Mouse (Mus musculus) forebrain, embryonic 11.5 days (tissue): ENCODE measurements around the gene Olfr1462. TPM values are rescaled to one million over a fixed set of nuclear protein-coding genes. Genes with fewer than 3 reads are reported as not detected.

ENCODE experiments used
- ATAC-seq: fragments of 200-750 bp; cut with Nextera tagmentation; replicated peaks from 2 replicates; pipeline ENCODE4 v1.8.0; 2017; ENCODE audit warnings: moderate TSS enrichment; ENCODE audit not compliant: low FRiP score
- DNase-seq: peaks from one replicate; pipeline ENCODE4 v3.0.0-alpha.2; 2017; ENCODE audit warnings: low spot score
- H3K27ac ChIP-seq: fragments of 300-500 bp; sonication (generic); 2 replicates; pipeline ENCODE4 v1.5.1; 2014; ENCODE audit warnings: low read depth, low read length
- H3K27me3 ChIP-seq: fragments of 300-500 bp; sonication (generic); 2 replicates; pipeline ENCODE4 v1.6.1; 2014; ENCODE audit warnings: mild to moderate bottlenecking, low read length, mixed read lengths; ENCODE audit not compliant: control insufficient read depth, insufficient read depth
- H3K36me3 ChIP-seq: fragments of 300-500 bp; sonication (generic); 2 replicates; pipeline ENCODE4 v1.6.1; 2014; ENCODE audit warnings: mild to moderate bottlenecking, low read length, moderate library complexity, mixed read lengths; ENCODE audit not compliant: control insufficient read depth, insufficient read depth
- H3K4me1 ChIP-seq: fragments of 300-500 bp; sonication (generic); replicated peaks from 2 replicates; pipeline ENCODE4 v1.6.1; 2014; ENCODE audit warnings: low read length, mixed read lengths; ENCODE audit not compliant: control insufficient read depth, insufficient read depth
- H3K4me2 ChIP-seq: fragments of 300-500 bp; sonication (generic); 2 replicates; pipeline ENCODE4 v1.6.1; 2014; ENCODE audit warnings: low read depth, mild to moderate bottlenecking, low read length, moderate library complexity, mixed read lengths; ENCODE audit not compliant: severe bottlenecking
- H3K4me3 ChIP-seq: fragments of 300-500 bp; sonication (generic); 2 replicates; pipeline ENCODE4 v1.5.1; 2014; ENCODE audit warnings: low read depth, low read length
- H3K9ac ChIP-seq: fragments of 300-500 bp; sonication (generic); 2 replicates; pipeline ENCODE4 v1.6.1; 2014; ENCODE audit warnings: low read length
- H3K9me3 ChIP-seq: fragments of 300-500 bp; sonication (generic); 2 replicates; pipeline ENCODE4 v1.6.1; 2016; ENCODE audit warnings: low read length, mixed read lengths; ENCODE audit not compliant: control insufficient read depth
- whole genome bisulfite sequencing: fragments of 180-500 bp; shearing (Covaris S2); extraction: QIAGEN DNeasy Blood & Tissue Kit; methylation state at CpG from one replicate; pipeline ENCODE4 v1.1.7; 2014; 5-methylcytosine and 5-hydroxymethylcytosine counted together
- polyA plus RNA-seq: library from polyadenylated mRNA; unstranded; fragments of >200 nt; fragmentation: Nextera tagmentation; extraction: Ambion mirVana; gene quantifications from 2 replicates; pipeline ENCODE4 v1.2.1, GENCODE M21; 2014

Olfr1462 gene
- polyA plus RNA-seq = not detected in 2 replicates

GRCm38 (mm10) chr19:13185434-13185833, at the start of gene Olfr1462:
Olfr1462 (plus strand) TSS chr19:13185734.
- Histone ChIP-seq H3K27ac (no peak within 1 kb of the TSS), H3K9ac (no peak within 1 kb of the TSS), H3K4me2 (no peak within 1 kb of the TSS), H3K4me1 (no peaks in the 10 kb centered on the region), H3K9me3 (peaks cover 3% of the 10 kb centered on the region; the same call in 1 of the 2 replicates), H3K27me3 (no peaks in the 10 kb centered on the region), H3K36me3 (no peaks in the 10 kb centered on the region), H3K4me3 (no peak within 1 kb of the TSS)
- ATAC-seq = no peak
- 74% methylated on average over 1 of the region's 1 CpGs for WGBS
- DNase-seq = no peak

- Histone ChIP-seq H3K36me3 (no peaks in the 10 kb centered on the region), H3K27ac (no peak within 1 kb of the TSS), H3K27me3 (no peaks in the 10 kb centered on the region), H3K4me3 (no peak within 1 kb of the TSS), H3K9ac (no peak within 1 kb of the TSS), H3K4me2 (no peak within 1 kb of the TSS), H3K4me1 (no peaks in the 10 kb centered on the region), H3K9me3 (peaks cover 6% of the 10 kb centered on the region; the same call in 1 of the 2 replicates)
- DNase-seq (no peak), ATAC-seq (no peak)
- 81% methylated on average over 1 of the region's 1 CpGs for WGBS
Observed at GRCm38 (mm10) chr19:13149449-13149848, 36.1 kb upstream of the Olfr1462 start, which contains the start of gene Olfr1459. Olfr1459 (minus strand) TSS chr19:13149549.

GRCm38 (mm10) chr19:13162700-13163099, 22.8 kb upstream of the Olfr1462 start, which contains the start of gene Olfr1461:
Olfr1461 (plus strand) TSS chr19:13163000.
- no peaks in the 10 kb centered on the region for H3K9me3 ChIP-seq
- no peak within 1 kb of the TSS for H3K27ac ChIP-seq
- H3K4me2 ChIP-seq = no peak within 1 kb of the TSS
- ATAC-seq = no peak
- no peaks in the 10 kb centered on the region for H3K36me3 ChIP-seq
- 55% methylated on average over 1 of the region's 1 CpGs for WGBS
- H3K27me3 ChIP-seq = no peaks in the 10 kb centered on the region
- no peaks in the 10 kb centered on the region for H3K4me1 ChIP-seq
- H3K9ac ChIP-seq = no peak within 1 kb of the TSS
- no peak for DNase-seq
- H3K4me3 ChIP-seq = no peak within 1 kb of the TSS

GRCm38 (mm10) chr19:13221666-13222065, 36.1 kb downstream of the Olfr1462 start:
- no peak for ATAC-seq
- no peaks in the 10 kb centered on the region for H3K4me1 ChIP-seq
- no peak overlapping the region for H3K9ac ChIP-seq
- no peak overlapping the region for H3K27ac ChIP-seq
- H3K4me3 ChIP-seq = no peak overlapping the region
- no peak overlapping the region for H3K4me2 ChIP-seq
- peaks cover 3% of the 10 kb centered on the region; the same call in 1 of the 2 replicates for H3K9me3 ChIP-seq
- H3K27me3 ChIP-seq = no peaks in the 10 kb centered on the region
- no peaks in the 10 kb centered on the region for H3K36me3 ChIP-seq
- no peak for DNase-seq
- WGBS = 90% methylated on average over 11 of the region's 11 CpGs

- Histone ChIP-seq H3K36me3 (no peaks in the 10 kb centered on the region), H3K4me1 (no peaks in the 10 kb centered on the region), H3K4me2 (no peak within 1 kb of the TSS), H3K4me3 (no peak within 1 kb of the TSS), H3K9ac (no peak within 1 kb of the TSS), H3K9me3 (peaks cover 2% of the 10 kb centered on the region; the same call in 1 of the 2 replicates), H3K27me3 (no peaks in the 10 kb centered on the region), H3K27ac (no peak within 1 kb of the TSS)
- DNase-seq (no peak), ATAC-seq (no peak)
Observed at GRCm38 (mm10) chr19:13231028-13231427, 45.5 kb downstream of the Olfr1462 start, which contains the start of gene Olfr1463. Olfr1463 (plus strand) TSS chr19:13231328.

Other genes starting within 250 kb of the Olfr1462 start
- not detected in 2 replicates for gene Olfr1450, start 235.5 kb upstream of the Olfr1462 start, polyA plus RNA-seq
- not detected in 2 replicates for gene Olfr1451, start 190.7 kb upstream of the Olfr1462 start, polyA plus RNA-seq
- not detected in 2 replicates for gene Olfr1453, start 157.4 kb upstream of the Olfr1462 start, polyA plus RNA-seq
- not detected in 2 replicates for gene Olfr1454, start 125.1 kb upstream of the Olfr1462 start, polyA plus RNA-seq
- gene Olfr1457, start 87.8 kb upstream of the Olfr1462 start, polyA plus RNA-seq = not detected in 2 replicates
- gene Olfr1458, start 79.0 kb upstream of the Olfr1462 start, polyA plus RNA-seq = not detected in 2 replicates
- not detected in 2 replicates for gene Olfr1459, start 36.2 kb upstream of the Olfr1462 start, polyA plus RNA-seq
- gene Olfr1461, start 22.7 kb upstream of the Olfr1462 start, polyA plus RNA-seq = not detected in 2 replicates
- not detected in 2 replicates for gene Olfr1463, start 45.6 kb downstream of the Olfr1462 start, polyA plus RNA-seq
- not detected in 2 replicates for gene Olfr1465, start 129.8 kb downstream of the Olfr1462 start, polyA plus RNA-seq
- gene Olfr1466, start 153.1 kb downstream of the Olfr1462 start, polyA plus RNA-seq = not detected in 2 replicates
- gene Olfr1467, start 176.5 kb downstream of the Olfr1462 start, polyA plus RNA-seq = not detected in 2 replicates
- not detected in 2 replicates for gene Olfr1469, start 222.1 kb downstream of the Olfr1462 start, polyA plus RNA-seq